Mouse (Mus musculus): ENCODE results near the gene Gtsf1.

- no peak for TF ChIP-seq MYOD1 (IDR thresholded peaks at IDR 0.05; ENCODE audit: control insufficient read depth, insufficient read length, low read depth)
- TF ChIP-seq CTCF (IDR thresholded peaks at IDR 0.05; ENCODE audit: control insufficient read depth, insufficient read depth, insufficient read length): no peak
- no peak for TF ChIP-seq USF1 (IDR thresholded peaks at IDR 0.05; ENCODE audit: low read depth)
- TF ChIP-seq CEBPB (IDR thresholded peaks at IDR 0.05; ENCODE audit: low read depth): no peak
- no peak for TF ChIP-seq MAX (IDR thresholded peaks at IDR 0.05)
- TF ChIP-seq MYOG (IDR thresholded peaks at IDR 0.05; ENCODE audit: control insufficient read depth, extremely low read depth, insufficient read length): no peak
These were observed 76.6 kb downstream of the Gtsf1 start for GRCm38 (mm10) chr15:103353511-103354256.
